Mouse (Mus musculus): ENCODE data around the gene Prl2c1. TPM values are rescaled to one million over a fixed set of nuclear protein-coding genes. Genes with fewer than 3 reads are reported as not detected.
"Not testable (repeated sequence)": the region's sequence is repeated elsewhere in the genome, so short reads cannot be mapped to it uniquely, and the experiment has no call there.

Gene Prl2c1
- not detected in 2 replicates for polyA plus RNA-seq (2015; fragmentation: Nextera tagmentation; extraction: Ambion mirVana)

DNA sequence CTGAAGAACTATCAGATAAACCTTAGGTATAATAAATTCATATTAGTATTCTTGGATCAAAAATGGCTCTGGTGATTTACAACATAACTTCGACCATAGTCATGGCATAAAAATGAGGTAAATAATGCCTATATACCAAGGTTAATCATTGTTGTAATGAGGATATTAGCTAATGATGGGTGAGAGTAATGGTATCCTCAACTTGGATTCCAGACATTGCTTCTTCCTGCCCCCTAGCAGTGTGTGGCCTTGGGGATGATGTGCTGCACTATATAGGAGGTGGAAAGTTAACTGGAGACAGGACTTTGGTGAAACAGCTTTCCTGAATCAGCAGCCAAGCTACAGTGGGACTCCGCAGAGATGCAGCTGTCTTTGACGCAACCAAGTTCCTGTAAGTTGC lies at the start of gene Prl2c1:
Gene Prl2c1 (plus strand): TSS at position 301 of the 400 bp plus-strand sequence.
- H3K4me3 ChIP-seq, result no peak within 1 kb of the TSS
- no peaks in the 10 kb centered on the region for H3K36me3 ChIP-seq
- no peak within 1 kb of the TSS for H3K4me2 ChIP-seq
- H3K27ac ChIP-seq, result no peak within 1 kb of the TSS
- no peaks in the 10 kb centered on the region for H3K27me3 ChIP-seq
- H3K9me3 ChIP-seq, result no peaks in the 10 kb centered on the region
- ATAC-seq (ENCODE audit: insufficient number of reproducible peaks, low FRiP score, low TSS enrichment, low read depth), result no peak
- 87% methylated on average over 3 of the region's 3 CpGs for WGBS
- H3K4me1 ChIP-seq, result no peaks in the 10 kb centered on the region
- no peak within 1 kb of the TSS for H3K9ac ChIP-seq

DNA sequence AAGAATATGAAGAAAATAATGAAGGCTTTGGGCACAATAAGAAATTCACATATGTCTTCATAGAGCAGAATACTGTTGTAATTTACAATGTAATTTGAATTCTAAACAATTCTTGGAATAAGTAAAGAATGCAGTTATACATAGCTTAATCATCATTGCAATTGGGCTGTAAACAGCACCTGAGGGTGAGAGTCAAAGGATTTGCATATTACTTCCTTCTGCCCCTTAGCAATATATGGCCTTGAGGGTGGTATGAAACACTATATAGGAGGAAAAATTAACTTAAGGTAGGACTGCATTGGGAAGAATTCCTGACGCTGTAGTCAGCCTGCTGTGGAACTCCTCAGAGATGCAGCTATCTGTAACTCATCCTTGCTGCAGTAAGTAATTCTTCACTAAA lies 47.8 kb upstream of the Prl2c1 start, which contains the start of gene Prl2a1:
Gene Prl2a1 (plus strand): TSS at position 301 of the 400 bp plus-strand sequence.
- WGBS, result 77% methylated on average over 1 of the region's 1 CpGs
- Histone ChIP-seq H3K4me1 (no peaks in the 10 kb centered on the region), H3K9me3 (no peaks in the 10 kb centered on the region), H3K9ac (no peak within 1 kb of the TSS), H3K4me3 (no peak within 1 kb of the TSS), H3K27ac (no peak within 1 kb of the TSS), H3K27me3 (no peaks in the 10 kb centered on the region), H3K4me2 (no peak within 1 kb of the TSS), H3K36me3 (no peaks in the 10 kb centered on the region)
- no peak for ATAC-seq (ENCODE audit: insufficient number of reproducible peaks, low FRiP score, low TSS enrichment, low read depth)

DNA sequence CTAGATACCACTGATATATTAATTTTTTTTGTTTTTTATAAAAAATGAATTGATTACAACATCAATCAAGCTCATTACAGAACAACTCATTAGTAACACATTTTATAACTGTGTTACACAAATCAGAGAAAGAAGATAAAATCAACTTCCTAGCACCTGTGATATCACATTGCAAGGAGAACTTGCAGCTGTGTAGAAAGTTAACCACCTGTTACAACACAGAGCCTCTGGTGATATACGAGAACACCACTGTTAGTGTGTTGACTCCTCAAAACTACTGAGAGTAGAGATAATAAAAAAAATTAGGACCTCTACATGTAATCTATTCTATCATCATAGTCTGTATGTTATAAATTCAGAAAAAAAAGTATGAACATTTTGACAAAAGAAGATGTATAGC lies 46.4 kb upstream of the Prl2c1 start:
- H3K36me3 ChIP-seq, result no peaks in the 10 kb centered on the region
- no peak overlapping the region for H3K9ac ChIP-seq
- no peak overlapping the region for H3K4me2 ChIP-seq
- no peaks in the 10 kb centered on the region for H3K4me1 ChIP-seq
- 64% methylated on average over 1 of the region's 1 CpGs for WGBS
- H3K4me3 ChIP-seq, result no peak overlapping the region
- H3K9me3 ChIP-seq, result no peaks in the 10 kb centered on the region
- no peak overlapping the region for H3K27ac ChIP-seq
- no peaks in the 10 kb centered on the region for H3K27me3 ChIP-seq
- ATAC-seq (ENCODE audit: insufficient number of reproducible peaks, low FRiP score, low TSS enrichment, low read depth), result no peak

DNA sequence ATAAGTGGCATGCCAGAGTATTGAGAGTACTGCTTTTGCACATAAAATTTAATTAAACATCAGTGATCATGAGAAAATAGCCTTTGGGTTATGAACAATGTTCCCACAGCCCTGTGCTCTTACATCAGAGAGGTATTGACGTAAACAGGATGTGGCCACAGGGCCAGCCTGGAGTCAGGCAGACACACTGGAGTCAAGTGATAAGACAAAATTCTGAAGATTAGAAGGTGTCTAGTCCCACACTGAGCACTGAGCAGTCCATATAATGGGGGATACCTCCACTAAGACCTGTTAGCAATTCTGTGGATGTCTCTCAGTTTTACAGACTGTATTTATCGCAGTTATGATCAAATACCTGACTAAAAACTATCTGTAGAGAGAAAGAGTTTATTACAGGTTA lies 55.1 kb downstream of the Prl2c1 start:
- not testable (repeated sequence) for H3K36me3 ChIP-seq; H3K4me3 ChIP-seq; H3K9ac ChIP-seq; H3K27ac ChIP-seq; H3K4me1 ChIP-seq; H3K27me3 ChIP-seq; H3K9me3 ChIP-seq; ATAC-seq (ENCODE audit: insufficient number of reproducible peaks, low FRiP score, low TSS enrichment, low read depth); H3K4me2 ChIP-seq
- 82% methylated on average over 2 of the region's 2 CpGs for WGBS

Other genes starting within 250 kb of the Prl2c1 start
- not detected in 2 replicates for gene Prl7b1, start 238.8 kb upstream of the Prl2c1 start, polyA plus RNA-seq (2015; fragmentation: Nextera tagmentation; extraction: Ambion mirVana)
- not detected in 2 replicates for gene Prl7a1, start 206.8 kb upstream of the Prl2c1 start, polyA plus RNA-seq (2015; fragmentation: Nextera tagmentation; extraction: Ambion mirVana)
- gene Prl7a2, start 181.3 kb upstream of the Prl2c1 start, polyA plus RNA-seq (2015; fragmentation: Nextera tagmentation; extraction: Ambion mirVana), result not detected in 2 replicates
- gene Prl7d1, start 132.6 kb upstream of the Prl2c1 start, polyA plus RNA-seq (2015; fragmentation: Nextera tagmentation; extraction: Ambion mirVana), result not detected in 2 replicates
- not detected in 2 replicates for gene Prl7c1, start 68.5 kb upstream of the Prl2c1 start, polyA plus RNA-seq (2015; fragmentation: Nextera tagmentation; extraction: Ambion mirVana)
- not detected in 2 replicates for gene Prl2a1, start 47.7 kb upstream of the Prl2c1 start, polyA plus RNA-seq (2015; fragmentation: Nextera tagmentation; extraction: Ambion mirVana)
- gene Prl4a1, start 166.9 kb downstream of the Prl2c1 start, polyA plus RNA-seq (2015; fragmentation: Nextera tagmentation; extraction: Ambion mirVana), result not detected in 2 replicates

Measured in limb, embryonic 15.5 days (tissue).